Mouse (Mus musculus) E14TG2a.4 (cell line): ENCODE results near the gene Nosip.

Experiments
- CTCF ChIP-seq: conservative IDR thresholded peaks from 2 replicates; pipeline ENCODE4 v1.5.1; 2014; ENCODE audit warnings: low read length
- NANOG ChIP-seq: IDR thresholded peaks from 2 replicates; pipeline ENCODE4 v1.6.1; 2014; ENCODE audit warnings: borderline replicate concordance, low read length, mixed read lengths
- POU5F1 ChIP-seq: IDR thresholded peaks from 2 replicates; pipeline ENCODE4 v1.6.1; 2014; ENCODE audit warnings: low read length, borderline replicate concordance

DNA sequence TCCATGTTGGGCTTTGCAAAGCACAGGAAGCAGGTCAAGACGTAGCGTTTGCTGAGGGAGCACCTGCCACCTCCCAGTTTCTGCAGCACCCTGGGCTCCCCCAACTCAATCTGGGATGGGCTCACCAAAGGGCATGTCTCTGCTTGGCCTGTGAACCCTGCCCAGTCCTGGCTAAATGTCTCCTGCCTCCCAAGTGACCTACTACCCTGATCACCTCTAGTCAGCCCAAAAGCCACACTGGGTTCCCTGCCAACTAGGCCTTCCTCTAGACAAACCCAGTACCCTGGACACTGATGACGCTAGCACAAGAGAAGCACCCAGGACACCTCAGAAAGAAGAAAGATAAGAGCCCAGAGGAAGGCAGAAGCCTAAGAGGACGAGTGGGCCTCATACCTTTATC lies 49.4 kb upstream of the Nosip start:
- TF ChIP-seq CTCF (no peak), POU5F1 (no peak), NANOG (no peak)
